Mouse (Mus musculus): ENCODE measurements around the gene Tardbp. TPM values are rescaled to one million over a fixed set of nuclear protein-coding genes. Genes with fewer than 3 reads are reported as not detected.

Tardbp gene
- polyA plus RNA-seq (2014; fragmentation: Nextera tagmentation; extraction: Ambion mirVana), result 137 and 153 TPM in 2 replicates

DNA sequence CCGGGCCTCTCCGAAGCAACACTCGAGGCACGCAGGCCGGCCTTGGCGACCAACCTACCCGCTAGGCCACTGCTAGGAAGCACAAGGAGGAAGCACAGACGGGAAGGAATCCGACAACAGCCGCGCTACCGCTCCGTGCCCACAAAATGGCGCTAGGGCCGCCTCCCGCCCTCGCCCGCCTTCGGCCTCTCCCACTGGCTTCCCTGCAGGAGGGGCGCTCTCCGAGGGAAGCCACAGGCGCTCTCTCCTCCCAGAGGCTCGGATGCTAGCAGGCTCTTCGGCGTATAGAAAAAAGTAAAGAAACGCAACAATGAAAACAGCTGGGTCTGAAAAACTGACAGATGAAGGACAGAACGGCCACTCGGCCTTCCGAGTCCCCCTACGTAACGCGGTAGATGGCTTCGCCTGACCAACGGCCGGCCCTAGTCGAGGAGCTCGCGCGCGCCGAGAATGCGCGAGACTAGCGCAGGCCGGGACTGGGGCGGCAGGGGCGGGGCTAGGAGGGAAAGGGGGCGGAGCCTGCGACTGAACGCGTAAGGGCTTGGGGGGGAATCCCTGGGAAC, at the start of gene Tardbp:
Gene Tardbp (minus strand): TSS at position 397 of the 563 bp plus-strand sequence.
- H3K4me3 ChIP-seq (ENCODE audit: low read depth, low read length), result peak within 1 kb of the TSS; percentile 67
- under 1% methylated on average over 51 of the region's 51 CpGs for WGBS
- peak within 1 kb of the TSS; percentile 82 for H3K4me2 ChIP-seq (ENCODE audit: low read length)
- H3K9me3 ChIP-seq (ENCODE audit: control insufficient read depth, low read length), result no peaks in the 10 kb centered on the region
- peak; percentile 99 for DNase-seq (ENCODE audit: low spot score)
- peaks cover 13% of the 10 kb centered on the region for H3K4me1 ChIP-seq (replicated peaks; ENCODE audit: control insufficient read depth, insufficient read depth, low read length)
- peak within 1 kb of the TSS; percentile 88 for H3K27ac ChIP-seq (ENCODE audit: low read depth)
- H3K36me3 ChIP-seq (ENCODE audit: control insufficient read depth, insufficient read depth, low read length), result peaks cover 36% of the 10 kb centered on the region
- no peaks in the 10 kb centered on the region for H3K27me3 ChIP-seq (replicated peaks; ENCODE audit: control insufficient read depth, insufficient read depth, low read length)
- H3K9ac ChIP-seq (ENCODE audit: low read length), result peak within 1 kb of the TSS; percentile 92
- ATAC-seq (replicated peaks; ENCODE audit: low FRiP score, low TSS enrichment, low read depth), result peak; percentile 96

DNA sequence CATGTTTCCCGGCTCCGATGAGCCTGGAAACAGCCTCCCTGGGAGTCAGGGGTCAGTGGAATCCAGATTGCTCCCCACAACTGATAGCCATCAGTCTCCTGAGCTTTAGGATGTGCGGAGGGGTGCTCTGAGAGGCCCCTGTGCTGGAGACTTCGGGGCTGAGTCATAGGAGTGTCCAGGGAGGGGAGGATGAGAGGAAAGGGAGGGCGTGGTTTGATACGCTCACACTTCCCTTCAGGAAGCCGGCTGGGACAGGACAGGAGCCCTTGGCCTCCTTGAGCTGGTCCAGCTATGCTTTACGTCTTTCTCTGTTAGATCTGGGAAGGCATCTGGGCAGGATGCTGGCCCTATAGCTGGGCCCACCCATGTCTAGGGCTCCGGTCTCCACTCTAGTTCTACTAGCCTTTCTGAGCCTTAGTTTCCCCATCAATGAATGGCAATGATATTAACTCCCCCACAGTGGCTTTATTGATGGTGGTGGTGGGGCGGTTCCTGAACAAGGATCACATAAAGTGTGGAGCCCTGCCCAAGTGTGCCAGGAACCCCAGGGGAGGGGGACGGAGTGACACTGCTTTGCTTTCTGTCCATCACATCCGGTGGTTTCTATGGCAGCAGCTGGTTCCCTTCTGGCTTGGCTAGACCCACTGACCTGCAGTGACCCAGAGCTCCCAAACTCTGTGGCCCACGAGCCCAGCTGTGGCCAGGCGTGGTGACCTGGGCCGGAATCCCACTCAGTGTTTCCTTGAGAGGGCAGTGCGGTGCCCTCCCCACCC, 49.6 kb upstream of the Tardbp start:
- no peaks in the 10 kb centered on the region for H3K36me3 ChIP-seq (ENCODE audit: control insufficient read depth, insufficient read depth, low read length)
- H3K4me3 ChIP-seq (ENCODE audit: low read depth, low read length), result no peak overlapping the region
- ATAC-seq (replicated peaks; ENCODE audit: low FRiP score, low TSS enrichment, low read depth) (peak; percentile 24; the same call in 1 of the 2 replicates), DNase-seq (ENCODE audit: low spot score) (peak; percentile 60)
- H3K4me2 ChIP-seq (ENCODE audit: low read length), result peak overlapping the region; percentile 4; the same call in 1 of the 2 replicates
- 29% methylated on average over 15 of the region's 16 CpGs for WGBS
- H3K9me3 ChIP-seq (ENCODE audit: control insufficient read depth, low read length), result no peaks in the 10 kb centered on the region
- H3K4me1 ChIP-seq (replicated peaks; ENCODE audit: control insufficient read depth, insufficient read depth, low read length), result peaks cover 15% of the 10 kb centered on the region
- no peak overlapping the region for H3K9ac ChIP-seq (ENCODE audit: low read length)
- H3K27me3 ChIP-seq (replicated peaks; ENCODE audit: control insufficient read depth, insufficient read depth, low read length), result no peaks in the 10 kb centered on the region
- peak overlapping the region; percentile 62; the same call in 1 of the 2 replicates for H3K27ac ChIP-seq (ENCODE audit: low read depth)

DNA sequence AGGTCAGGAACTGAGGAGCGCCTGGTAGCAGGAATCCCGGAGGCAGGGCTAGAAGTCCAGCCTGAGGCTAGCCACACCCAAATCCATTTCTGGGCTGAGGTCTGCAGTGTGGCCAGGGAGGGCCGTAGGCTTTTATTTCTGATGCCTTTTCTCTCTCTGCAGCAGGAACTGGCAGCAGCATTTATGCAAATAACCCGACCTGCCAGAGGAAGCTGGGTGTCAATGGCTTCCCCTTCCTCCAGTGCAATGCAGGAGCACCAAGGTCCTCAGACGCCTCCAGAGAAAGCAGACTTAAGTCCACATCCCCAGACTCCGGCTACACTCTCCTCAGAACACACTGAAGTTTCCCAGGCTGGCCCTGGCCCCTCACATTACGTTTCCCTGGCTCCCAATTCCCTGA, 48.2 kb upstream of the Tardbp start:
- H3K4me1 ChIP-seq (replicated peaks; ENCODE audit: control insufficient read depth, insufficient read depth, low read length), result peaks cover 18% of the 10 kb centered on the region
- no peak overlapping the region for H3K9ac ChIP-seq (ENCODE audit: low read length)
- WGBS, result 44% methylated on average over 7 of the region's 7 CpGs
- H3K36me3 ChIP-seq (ENCODE audit: control insufficient read depth, insufficient read depth, low read length), result no peaks in the 10 kb centered on the region
- H3K4me2 ChIP-seq (ENCODE audit: low read length), result no peak overlapping the region
- no peak overlapping the region for H3K27ac ChIP-seq (ENCODE audit: low read depth)
- no peak for DNase-seq (ENCODE audit: low spot score)
- H3K9me3 ChIP-seq (ENCODE audit: control insufficient read depth, low read length), result no peaks in the 10 kb centered on the region
- H3K4me3 ChIP-seq (ENCODE audit: low read depth, low read length), result no peak overlapping the region
- no peaks in the 10 kb centered on the region for H3K27me3 ChIP-seq (replicated peaks; ENCODE audit: control insufficient read depth, insufficient read depth, low read length)
- no peak for ATAC-seq (replicated peaks; ENCODE audit: low FRiP score, low TSS enrichment, low read depth)

DNA sequence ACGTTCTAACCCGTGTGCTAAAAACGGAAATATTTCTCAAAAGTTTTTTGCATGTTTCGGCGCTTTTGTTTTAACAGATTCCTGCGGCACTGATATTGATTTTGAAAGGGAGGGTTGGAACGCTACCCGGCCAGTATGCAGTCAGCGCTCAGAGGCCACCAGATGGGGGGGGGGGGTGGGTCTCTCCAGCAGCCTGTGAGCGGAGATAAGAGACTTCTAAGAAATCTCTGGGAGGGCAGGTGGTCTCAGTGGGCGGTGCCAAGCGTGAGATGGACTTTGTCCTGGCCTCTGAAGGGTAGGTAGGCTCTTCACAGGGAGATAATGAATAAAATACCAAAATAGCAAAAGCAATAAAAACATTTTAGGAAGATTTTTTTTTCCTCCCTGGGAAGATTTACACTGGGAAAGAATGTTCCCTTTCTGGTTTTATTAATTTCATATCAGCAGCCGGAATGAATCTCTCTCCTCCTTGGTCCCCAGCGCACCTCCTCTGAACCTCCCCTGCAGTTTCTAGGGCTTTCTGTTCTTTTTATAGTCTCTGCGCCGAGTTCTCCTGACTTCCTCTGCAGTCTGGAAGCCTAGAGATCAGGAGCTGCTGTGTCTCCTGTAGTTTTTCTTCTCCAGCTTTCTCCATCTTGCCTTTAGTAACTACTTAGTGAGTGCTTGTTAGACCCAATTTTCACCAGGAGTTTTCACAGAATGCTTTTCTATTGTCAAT, 44.6 kb upstream of the Tardbp start:
- Histone ChIP-seq H3K4me1 (replicated peaks; ENCODE audit: control insufficient read depth, insufficient read depth, low read length) (peaks cover 15% of the 10 kb centered on the region), H3K27ac (ENCODE audit: low read depth) (0 out of 2 replicates have a peak overlapping the region, but pooled peaks have one; percentile 11), H3K9ac (ENCODE audit: low read length) (no peak overlapping the region), H3K4me3 (ENCODE audit: low read depth, low read length) (no peak overlapping the region), H3K9me3 (ENCODE audit: control insufficient read depth, low read length) (no peaks in the 10 kb centered on the region), H3K27me3 (replicated peaks; ENCODE audit: control insufficient read depth, insufficient read depth, low read length) (no peaks in the 10 kb centered on the region), H3K4me2 (ENCODE audit: low read length) (peak overlapping the region; percentile 21), H3K36me3 (ENCODE audit: control insufficient read depth, insufficient read depth, low read length) (no peaks in the 10 kb centered on the region)
- ATAC-seq (replicated peaks; ENCODE audit: low FRiP score, low TSS enrichment, low read depth) (peak; percentile 56; the same call in 1 of the 2 replicates), DNase-seq (ENCODE audit: low spot score) (no peak)
- 38% methylated on average over 16 of the region's 16 CpGs for WGBS

DNA sequence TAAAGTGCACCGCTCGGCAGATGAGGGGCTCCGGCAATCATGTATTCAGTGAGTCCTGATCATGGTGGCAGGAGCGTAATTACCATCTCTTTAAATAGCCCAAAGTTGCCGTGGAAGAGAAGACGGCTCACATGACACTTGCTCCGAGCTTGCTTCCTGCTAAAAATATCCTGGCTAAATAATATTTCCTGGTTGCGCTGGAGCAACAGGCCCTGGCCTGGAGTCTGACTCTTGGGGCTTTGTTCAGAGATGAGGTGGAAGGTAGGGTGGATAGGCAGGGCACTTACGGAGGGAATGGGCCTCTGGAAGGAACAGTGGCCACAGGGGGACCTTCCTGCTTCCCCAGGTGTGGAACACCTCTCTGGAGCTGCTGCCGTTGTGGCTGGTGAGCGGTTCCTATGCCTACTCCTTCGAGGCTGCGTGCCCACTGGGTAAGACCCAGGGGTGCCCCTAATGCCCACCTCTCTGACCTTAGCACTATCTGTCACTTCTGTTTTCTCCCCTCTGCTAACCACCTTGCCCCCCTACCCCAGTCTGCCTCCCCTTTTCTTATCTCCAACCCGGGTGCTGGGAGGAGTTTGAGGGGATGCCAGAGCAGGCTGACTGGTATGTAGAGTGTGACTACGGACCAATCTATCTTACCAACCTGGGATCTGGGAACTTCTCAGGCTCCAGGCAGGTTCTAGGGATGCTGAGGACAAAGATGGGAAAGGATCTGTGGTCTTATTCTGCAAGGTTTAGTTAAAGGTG, 40.4 kb upstream of the Tardbp start:
- no peak overlapping the region for H3K9ac ChIP-seq (ENCODE audit: low read length)
- no peak overlapping the region for H3K27ac ChIP-seq (ENCODE audit: low read depth)
- no peak overlapping the region for H3K4me3 ChIP-seq (ENCODE audit: low read depth, low read length)
- no peak for ATAC-seq (replicated peaks; ENCODE audit: low FRiP score, low TSS enrichment, low read depth)
- no peaks in the 10 kb centered on the region for H3K27me3 ChIP-seq (replicated peaks; ENCODE audit: control insufficient read depth, insufficient read depth, low read length)
- no peaks in the 10 kb centered on the region for H3K9me3 ChIP-seq (ENCODE audit: control insufficient read depth, low read length)
- 83% methylated on average over 15 of the region's 15 CpGs for WGBS
- H3K4me1 ChIP-seq (replicated peaks; ENCODE audit: control insufficient read depth, insufficient read depth, low read length), result peaks cover 7% of the 10 kb centered on the region; the same call in 1 of the 2 replicates
- no peak for DNase-seq (ENCODE audit: low spot score)
- no peaks in the 10 kb centered on the region for H3K36me3 ChIP-seq (ENCODE audit: control insufficient read depth, insufficient read depth, low read length)
- no peak overlapping the region for H3K4me2 ChIP-seq (ENCODE audit: low read length)

DNA sequence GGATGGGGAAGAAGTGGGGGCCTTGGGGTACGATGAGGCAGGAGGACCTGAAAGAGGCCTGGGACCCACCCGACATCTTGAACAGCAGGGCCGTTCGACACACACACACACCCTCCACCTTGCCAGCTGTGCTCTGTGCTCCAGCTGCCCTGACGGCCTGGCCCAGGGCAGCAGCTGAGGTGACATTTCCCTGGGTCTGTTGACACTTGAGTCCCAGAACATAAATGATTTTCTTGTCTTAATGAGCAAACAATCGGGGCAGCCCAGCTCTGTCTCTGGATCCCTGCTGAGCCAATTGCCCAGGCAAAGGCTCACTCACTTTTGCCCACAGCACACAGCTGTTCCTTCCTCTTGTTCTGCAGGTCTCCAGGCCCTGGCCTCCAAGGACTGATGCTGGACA, 37.2 kb upstream of the Tardbp start:
- DNase-seq (ENCODE audit: low spot score), result no peak
- Histone ChIP-seq H3K9ac (ENCODE audit: low read length) (no peak overlapping the region), H3K27ac (ENCODE audit: low read depth) (no peak overlapping the region), H3K4me1 (replicated peaks; ENCODE audit: control insufficient read depth, insufficient read depth, low read length) (no peaks in the 10 kb centered on the region), H3K9me3 (ENCODE audit: control insufficient read depth, low read length) (no peaks in the 10 kb centered on the region), H3K4me2 (ENCODE audit: low read length) (no peak overlapping the region), H3K4me3 (ENCODE audit: low read depth, low read length) (no peak overlapping the region), H3K36me3 (ENCODE audit: control insufficient read depth, insufficient read depth, low read length) (no peaks in the 10 kb centered on the region), H3K27me3 (replicated peaks; ENCODE audit: control insufficient read depth, insufficient read depth, low read length) (no peaks in the 10 kb centered on the region)
- no peak for ATAC-seq (replicated peaks; ENCODE audit: low FRiP score, low TSS enrichment, low read depth)
- 51% methylated on average over 6 of the region's 6 CpGs for WGBS

DNA sequence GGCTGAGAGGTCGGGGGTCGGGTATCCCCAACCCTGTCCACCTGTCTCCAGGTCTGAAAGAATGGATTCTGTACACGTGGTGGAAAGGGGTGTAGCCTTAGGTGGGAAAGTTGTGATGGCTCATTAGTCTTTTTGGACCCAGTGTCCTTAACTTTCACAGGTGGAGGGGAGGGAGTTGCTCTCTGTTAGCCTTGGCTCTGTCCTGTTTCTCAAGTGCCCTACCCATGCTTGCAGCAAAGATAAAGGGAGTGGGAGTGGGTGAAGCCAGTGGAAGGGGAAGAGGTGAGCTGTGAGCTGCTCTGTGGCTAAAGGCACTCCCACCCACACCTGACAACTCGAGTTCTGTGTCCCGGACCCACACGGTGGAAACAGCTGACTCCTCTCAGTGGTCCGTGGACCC, 36.5 kb upstream of the Tardbp start:
- Histone ChIP-seq H3K27me3 (replicated peaks; ENCODE audit: control insufficient read depth, insufficient read depth, low read length) (no peaks in the 10 kb centered on the region), H3K9ac (ENCODE audit: low read length) (no peak overlapping the region), H3K4me3 (ENCODE audit: low read depth, low read length) (no peak overlapping the region), H3K4me1 (replicated peaks; ENCODE audit: control insufficient read depth, insufficient read depth, low read length) (no peaks in the 10 kb centered on the region), H3K27ac (ENCODE audit: low read depth) (no peak overlapping the region), H3K36me3 (ENCODE audit: control insufficient read depth, insufficient read depth, low read length) (no peaks in the 10 kb centered on the region), H3K4me2 (ENCODE audit: low read length) (no peak overlapping the region), H3K9me3 (ENCODE audit: control insufficient read depth, low read length) (no peaks in the 10 kb centered on the region)
- WGBS, result 72% methylated on average over 7 of the region's 7 CpGs
- DNase-seq (ENCODE audit: low spot score) (no peak), ATAC-seq (replicated peaks; ENCODE audit: low FRiP score, low TSS enrichment, low read depth) (no peak)
